Comparison of ENCODE assay signal across 9 mouse cellular contexts in genomic region chr12:25865063-25865462, GRCm38 (mm10).
A peak's percentile ranks its signal among the peaks of the same experiment; 100 is the strongest.
DNase-seq lines count a peak whose midpoint lies in the region.
"Had no signal": no experiment of that assay in that cellular context is flagged by ENCODE, and none has a peak within 500 bp of the region (broad histone marks: within the 10 kb centered on the region; RNA-seq: fewer than 3 reads in every experiment).

No protein-coding gene starts in this region.

- DNase-seq in adrenal gland, adult 2 months = peak; percentile 30
- no peak for DNase-seq in adrenal gland, postnatal 25 days
- peak; percentile 90 for DNase-seq in left cerebral cortex, postnatal 4 days
- DNase-seq in left cerebral cortex, adult 18-20 months (ENCODE audit: low spot score in 2 of 2) = no peak
- peak; percentile 77 for DNase-seq in cerebellum, adult 9-10 months
- peak; percentile 11 for DNase-seq in heart, adult 8-10 months (ENCODE audit: low spot score)
- no peak for DNase-seq in ovary, adult 18-20 months (ENCODE audit: low spot score)
- no peak for DNase-seq in right cerebral cortex, postnatal 10 days (ENCODE audit: low spot score in 2 of 2)
- DNase-seq: liver, embryonic 13.5 days had no signal

- intact Hi-C loops in left cerebral cortex, postnatal 4 days (cut with DNase I) = loop anchor here (10.0 kb wide), 1 partner anchor 210 kb away; no protein-coding TSS in a partner anchor

Comparison
In these comparisons a context has a peak if more than half of its experiments do, and no peak if none do; other contexts are left out.
1. DNase-seq: peak in adrenal gland, adult 2 months (single experiment), left cerebral cortex, postnatal 4 days (single experiment), cerebellum, adult 9-10 months (single experiment) and heart, adult 8-10 months (single experiment); none in adrenal gland, postnatal 25 days (single experiment), left cerebral cortex, adult 18-20 months (0 of 2), ovary, adult 18-20 months (single experiment) and right cerebral cortex, postnatal 10 days (0 of 2).